22 mouse cellular contexts compared by ENCODE assay signal in genomic region chr15:78990970-78991525, GRCm38 (mm10). TPM values are rescaled to one million over a fixed set of nuclear protein-coding genes. Genes with fewer than 3 reads are reported as not detected.
"Had no signal": no experiment of that assay in that cellular context is flagged by ENCODE, and none has a peak within 500 bp of the region (broad histone marks: within the 10 kb centered on the region; RNA-seq: fewer than 3 reads in every experiment).

No protein-coding gene starts in this region.

- H3K27me3 ChIP-seq: limb, embryonic 12.5 days; limb, embryonic 15.5 days; midbrain, embryonic 13.5 days; neural tube, embryonic 13.5 days; stomach, embryonic 15.5 days had no signal

- H3K27ac ChIP-seq: limb, embryonic 12.5 days; limb, embryonic 15.5 days; liver, embryonic 14.5 days; macrophage; midbrain, embryonic 10.5 days; midbrain, embryonic 13.5 days; neural tube, embryonic 13.5 days; stomach, embryonic 15.5 days had no signal

- H3K9me3 ChIP-seq: limb, embryonic 12.5 days; limb, embryonic 15.5 days; midbrain, embryonic 10.5 days; midbrain, embryonic 13.5 days; neural tube, embryonic 13.5 days; stomach, embryonic 15.5 days had no signal

- DNase-seq: kidney, postnatal 25 days; left cerebral cortex, postnatal 4 days; liver, postnatal 0 days; lung, embryonic 14.5 days; retina, postnatal 1 day; right cerebral cortex, postnatal 25 days; spleen, adult 18-20 months; thymus, postnatal 25 days had no signal

- ATAC-seq: liver, postnatal 0 days; lung, postnatal 0 days; midbrain, embryonic 13.5 days; midbrain, embryonic 16.5 days had no signal

- H3K4me3 ChIP-seq: limb, embryonic 12.5 days; limb, embryonic 15.5 days; midbrain, embryonic 10.5 days; midbrain, embryonic 13.5 days; myocyte; neural tube, embryonic 13.5 days; stomach, embryonic 15.5 days had no signal

RNA-seq across cellular contexts. Expression of gene Galr3, which starts 50.6 kb away (rescaled TPM):
- total RNA-seq: megakaryocyte, adult 5-6 weeks; monocyte, adult 5-6 weeks; neutrophil, adult 5-6 weeks had no signal
- polyA plus RNA-seq: limb, embryonic 12.5 days; lung, embryonic 14.5 days; macrophage; midbrain, embryonic 10.5 days; midbrain, embryonic 13.5 days; midbrain, embryonic 16.5 days; neural tube, embryonic 13.5 days had no signal
